Mouse (Mus musculus) adipocyte (in vitro differentiated cells): Measurements from ENCODE around the gene Prelid1.
A peak's percentile ranks its signal among the peaks of the same experiment; 100 is the strongest.

ENCODE experiments used
- DNase-seq: peaks from one replicate; pipeline ENCODE4 v3.0.0-alpha.2; 2016; ENCODE audit warnings: low spot score

Gene Prelid1

DNA sequence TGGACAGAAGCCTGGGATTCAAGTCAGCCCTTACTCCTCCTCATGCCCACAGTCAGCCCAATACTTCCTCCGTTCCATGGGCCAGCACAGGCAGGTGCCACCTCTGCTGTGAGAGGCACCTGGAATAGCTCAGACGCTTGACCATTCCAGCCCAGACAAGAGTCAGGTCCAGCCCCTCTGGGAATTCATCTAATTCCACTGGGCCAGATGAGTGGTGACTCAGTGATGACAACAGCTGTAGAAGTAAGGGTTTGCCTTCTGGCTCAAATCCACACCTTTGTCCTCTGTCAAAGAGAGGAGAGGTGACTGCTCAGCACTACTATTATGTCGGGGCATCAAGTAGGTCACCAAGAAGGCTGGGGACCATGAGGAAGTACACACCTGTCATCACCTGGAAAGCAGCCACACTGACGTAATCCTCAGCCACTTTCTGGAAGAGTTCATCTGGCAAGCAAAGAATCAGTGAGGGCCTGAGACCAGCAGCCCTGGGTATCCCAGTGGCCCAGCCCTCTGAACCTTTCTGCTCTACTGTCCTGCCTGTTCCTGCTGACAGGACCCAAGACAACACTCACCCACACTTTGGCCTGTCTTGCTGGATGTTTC lies at the start of gene Prelid1:
Gene Prelid1, plus strand, starts transcription at position 570 of the 603 bp plus-strand sequence.
- DNase-seq: no peak

DNA sequence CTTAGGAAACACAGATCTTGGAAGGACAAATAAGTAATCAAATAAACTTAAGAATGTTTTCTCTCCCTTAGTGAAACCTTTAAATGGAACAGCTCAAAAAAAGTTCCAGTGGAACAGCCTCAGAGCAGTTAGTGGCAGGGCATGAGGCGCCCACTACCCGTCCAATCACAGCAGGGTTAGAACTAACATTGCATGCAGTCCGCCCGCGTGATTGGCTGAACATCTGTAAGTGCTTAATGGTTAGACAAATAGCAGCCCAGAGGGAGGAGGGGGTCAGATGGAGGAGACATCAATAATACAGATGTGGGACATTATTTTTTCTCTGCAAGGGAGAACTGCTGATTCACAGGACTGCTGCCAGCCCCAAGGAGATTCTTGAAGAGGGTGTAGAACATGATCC lies 43.1 kb upstream of the Prelid1 start:
- no peak for DNase-seq

DNA sequence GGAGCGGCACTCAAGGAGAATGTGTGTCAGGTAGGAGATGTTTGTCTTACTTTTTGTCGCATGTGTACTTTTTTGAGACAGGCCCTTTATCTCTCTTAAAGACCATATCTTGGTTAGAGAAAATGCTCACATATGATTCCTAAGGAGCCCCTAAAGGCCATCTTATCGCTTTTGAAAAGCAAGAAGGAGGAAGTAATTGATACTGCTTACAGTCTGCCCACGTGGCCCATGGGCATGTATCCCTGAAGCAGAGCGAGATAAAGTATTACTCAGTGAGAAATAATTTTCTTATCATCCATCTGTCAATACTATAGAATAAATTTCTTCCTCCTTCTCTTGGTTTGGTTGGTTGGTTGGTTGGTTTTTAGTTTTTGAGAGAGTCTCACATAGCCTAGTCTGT lies 42.7 kb upstream of the Prelid1 start:
- DNase-seq: no peak

DNA sequence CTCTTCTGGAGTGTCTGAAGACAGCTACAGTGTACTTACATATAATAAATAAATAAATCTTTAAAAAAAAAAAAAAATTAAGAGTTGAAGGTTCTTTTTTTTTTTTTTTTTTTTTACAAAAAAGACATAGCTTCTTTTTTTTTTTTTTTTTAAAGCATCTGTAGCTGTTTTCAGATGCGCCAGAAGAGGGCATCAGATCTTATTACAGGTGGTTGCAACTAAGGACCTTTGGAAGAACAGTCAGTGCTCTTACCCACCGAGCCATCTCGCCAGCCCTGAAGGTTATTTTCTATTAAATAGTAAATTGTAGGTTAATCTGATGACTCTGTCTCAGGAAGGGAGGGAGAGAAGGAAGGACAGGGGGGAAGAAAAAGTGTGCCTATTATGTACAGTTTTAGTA lies 31.4 kb upstream of the Prelid1 start:
- peak; percentile 23 for DNase-seq

DNA sequence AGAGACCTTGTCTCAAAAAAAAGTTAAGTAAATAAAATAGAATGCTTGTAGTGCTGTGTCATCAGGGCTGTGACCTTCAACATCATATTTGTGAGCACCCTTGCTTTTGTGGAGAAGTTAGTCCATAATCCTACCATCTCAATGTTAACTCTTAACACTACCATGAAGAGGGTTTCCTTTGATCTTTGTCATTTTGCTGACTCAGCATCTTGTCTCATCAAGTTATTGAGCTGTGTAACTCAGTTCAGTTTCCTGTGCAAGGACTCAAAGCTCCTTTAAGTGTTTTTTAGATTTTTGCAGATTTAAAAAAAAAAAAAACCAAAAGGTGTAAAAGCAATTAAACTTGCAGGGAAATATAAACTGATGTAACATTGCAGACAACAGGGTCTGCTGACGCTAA lies 23.5 kb upstream of the Prelid1 start:
- no peak for DNase-seq

DNA sequence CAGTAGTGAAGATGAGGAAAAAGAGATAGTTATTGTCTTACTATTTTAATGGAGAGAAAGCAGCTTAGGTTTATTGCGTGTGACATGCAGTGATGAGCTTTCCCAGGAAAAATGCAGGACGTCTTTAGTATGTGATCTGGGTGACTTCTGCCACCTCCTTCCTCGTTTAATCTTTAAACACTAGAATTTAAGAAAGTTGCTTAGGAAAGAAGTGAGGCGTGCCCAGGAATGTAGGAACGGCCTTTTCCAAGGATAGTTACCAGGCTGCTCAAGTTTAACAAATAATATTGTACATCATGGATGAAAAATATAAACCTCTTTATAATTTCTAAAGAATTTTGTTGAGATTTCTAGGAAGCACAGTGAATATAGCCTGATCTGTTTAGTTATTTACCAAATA lies 19.4 kb upstream of the Prelid1 start:
- no peak for DNase-seq

DNA sequence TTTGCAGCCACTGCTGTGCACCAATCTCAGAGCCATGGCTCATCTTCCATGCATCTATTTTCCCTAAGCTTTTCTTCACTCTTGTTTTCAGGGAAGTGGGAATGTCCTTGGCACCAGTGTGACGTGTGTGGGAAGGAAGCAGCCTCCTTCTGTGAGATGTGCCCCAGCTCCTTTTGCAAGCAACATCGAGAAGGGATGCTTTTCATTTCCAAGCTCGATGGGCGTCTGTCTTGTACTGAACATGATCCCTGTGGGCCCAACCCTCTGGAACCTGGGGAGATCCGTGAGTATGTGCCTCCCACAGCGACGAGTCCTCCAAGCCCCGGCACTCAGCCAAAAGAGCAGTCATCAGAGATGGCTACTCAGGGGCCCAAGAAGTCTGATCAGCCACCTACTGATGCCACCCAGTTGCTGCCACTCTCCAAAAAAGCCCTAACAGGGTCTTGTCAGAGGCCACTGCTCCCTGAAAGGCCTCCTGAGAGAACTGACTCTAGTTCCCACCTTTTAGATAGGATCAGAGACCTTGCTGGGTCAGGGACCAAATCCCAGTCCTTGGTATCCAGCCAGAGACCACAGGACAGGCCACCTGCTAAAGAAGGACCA lies 8.2 kb upstream of the Prelid1 start:
- DNase-seq: no peak

DNA sequence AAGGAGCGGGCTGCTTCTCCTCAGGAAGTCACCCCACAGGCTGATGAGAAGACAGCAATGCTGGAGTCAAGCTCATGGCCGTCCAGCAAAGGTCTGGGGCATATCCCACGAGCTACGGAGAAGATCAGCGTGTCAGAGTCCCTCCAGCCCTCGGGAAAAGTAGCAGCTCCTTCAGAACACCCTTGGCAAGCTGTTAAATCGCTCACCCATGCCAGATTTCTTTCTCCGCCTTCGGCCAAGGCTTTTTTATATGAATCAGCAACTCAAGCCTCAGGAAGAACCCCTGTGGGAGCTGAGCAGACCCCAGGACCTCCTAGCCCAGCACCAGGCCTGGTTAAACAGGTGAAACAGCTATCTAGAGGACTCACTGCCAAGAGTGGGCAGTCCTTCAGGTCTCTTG lies 7.2 kb upstream of the Prelid1 start:
- DNase-seq: peak; percentile 36

DNA sequence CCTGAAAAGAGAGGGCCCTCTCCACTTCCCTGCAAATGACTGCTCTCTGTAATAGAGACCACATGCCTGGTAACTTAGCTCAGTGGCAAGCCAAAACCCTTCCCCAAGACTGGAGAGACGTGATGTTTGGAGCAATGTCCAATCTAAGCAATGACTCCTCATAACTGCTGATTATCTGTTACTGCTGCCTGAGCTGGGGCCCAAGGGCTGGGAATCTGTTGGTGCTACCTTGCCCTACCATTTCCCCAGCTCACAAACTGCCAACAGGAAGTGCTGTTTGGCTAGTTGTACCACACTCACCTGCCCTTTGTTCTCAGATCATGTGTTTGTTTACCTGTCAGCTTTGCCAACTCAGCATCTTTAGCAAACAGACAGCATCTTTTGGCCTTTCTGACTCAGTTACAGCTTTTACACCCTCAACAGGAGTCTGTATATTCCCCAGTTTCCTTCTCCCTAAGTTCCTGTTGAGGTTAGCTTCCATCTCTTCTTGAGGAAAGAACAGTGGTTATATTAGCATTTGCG lies 5.3 kb upstream of the Prelid1 start:
- no peak for DNase-seq

DNA sequence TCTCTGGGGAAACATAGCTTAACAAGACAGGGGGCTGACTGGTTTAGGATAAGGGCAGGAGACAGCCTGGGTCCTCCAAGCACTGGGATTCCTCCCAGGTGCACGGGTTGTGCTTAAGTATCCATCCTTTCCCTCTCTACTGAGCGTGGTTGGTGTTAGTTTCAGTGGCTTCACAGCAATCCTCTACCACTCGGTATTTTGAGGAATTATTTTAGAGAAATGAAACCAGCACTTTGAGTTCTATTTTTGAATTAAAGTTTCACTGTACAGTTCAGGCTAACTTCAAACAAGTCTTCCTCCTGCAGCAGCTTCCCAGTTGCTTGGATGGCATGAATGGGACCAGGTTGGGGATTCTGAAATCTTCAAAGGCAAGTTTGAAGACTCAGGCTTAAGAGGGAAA lies 1.9 kb upstream of the Prelid1 start:
- no peak for DNase-seq

DNA sequence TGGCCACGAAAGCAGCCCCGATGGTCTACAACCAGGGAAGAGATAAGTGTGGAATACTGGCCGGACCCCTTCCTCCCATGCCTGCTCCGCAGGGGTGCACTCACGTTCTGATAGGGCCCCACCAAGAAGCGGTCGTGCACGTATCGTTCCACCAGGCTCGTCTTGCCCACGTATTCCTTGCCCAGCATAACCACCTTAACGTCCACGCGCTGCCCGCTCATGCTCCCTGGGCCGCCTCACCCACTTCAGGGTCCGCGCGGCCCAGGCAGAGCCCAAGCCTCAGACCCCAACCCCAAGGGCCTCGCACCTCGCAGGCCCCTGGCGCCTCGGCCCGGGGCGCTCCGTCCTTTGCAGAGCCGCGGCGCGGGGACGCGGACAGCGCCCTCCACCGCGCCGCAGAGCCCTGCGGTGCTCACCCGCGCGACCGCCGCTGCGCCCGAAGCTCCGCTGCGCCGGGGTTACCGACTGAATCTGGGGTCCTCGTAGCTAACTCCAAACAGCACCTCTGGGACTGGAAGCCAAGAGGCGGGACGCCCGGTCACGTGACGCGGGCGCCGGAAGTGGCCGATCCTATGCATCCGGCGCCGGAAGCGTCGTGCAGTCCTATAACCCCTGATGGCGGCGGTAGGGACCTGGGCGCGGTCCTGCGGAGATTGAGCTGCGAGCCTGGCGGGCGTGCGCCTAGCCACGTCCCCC lies 1.3 kb downstream of the Prelid1 start, which contains the start of gene Rab24:
Gene Rab24, minus strand, starts transcription at position 513 of the 696 bp plus-strand sequence.
- peak; percentile 83 for DNase-seq

DNA sequence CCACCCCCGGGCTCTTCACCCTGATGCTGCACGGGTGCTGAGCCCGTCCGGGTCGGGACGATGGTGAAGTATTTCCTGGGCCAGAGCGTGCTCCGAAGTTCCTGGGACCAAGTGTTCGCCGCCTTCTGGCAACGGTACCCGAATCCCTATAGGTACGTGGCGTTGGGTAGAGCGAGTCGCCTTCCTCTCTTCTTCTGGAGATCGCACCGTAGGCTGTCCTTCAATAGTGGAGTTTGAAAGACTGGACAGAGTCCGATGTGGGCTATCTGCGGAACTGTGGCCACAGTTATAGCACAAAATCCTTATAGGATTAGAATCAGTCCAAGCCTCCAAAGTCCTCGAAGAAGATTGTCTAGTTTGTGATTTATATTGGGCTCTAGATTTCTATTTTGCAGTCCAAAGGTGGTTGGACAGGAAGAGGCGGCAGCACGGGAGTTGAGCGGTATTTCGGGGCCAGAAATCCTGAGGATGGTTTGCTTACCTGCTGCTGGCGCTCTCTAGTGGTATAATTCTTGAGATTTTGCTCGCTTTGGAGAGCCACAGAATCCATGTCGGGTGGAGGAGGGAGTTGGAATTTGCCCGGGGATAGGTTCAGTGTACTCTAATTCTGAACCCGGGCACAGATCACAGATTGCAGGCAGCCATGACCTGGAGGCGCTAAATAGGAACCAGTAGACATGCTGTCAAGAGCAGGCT lies 2.0 kb downstream of the Prelid1 start:
- peak; percentile 62 for DNase-seq

DNA sequence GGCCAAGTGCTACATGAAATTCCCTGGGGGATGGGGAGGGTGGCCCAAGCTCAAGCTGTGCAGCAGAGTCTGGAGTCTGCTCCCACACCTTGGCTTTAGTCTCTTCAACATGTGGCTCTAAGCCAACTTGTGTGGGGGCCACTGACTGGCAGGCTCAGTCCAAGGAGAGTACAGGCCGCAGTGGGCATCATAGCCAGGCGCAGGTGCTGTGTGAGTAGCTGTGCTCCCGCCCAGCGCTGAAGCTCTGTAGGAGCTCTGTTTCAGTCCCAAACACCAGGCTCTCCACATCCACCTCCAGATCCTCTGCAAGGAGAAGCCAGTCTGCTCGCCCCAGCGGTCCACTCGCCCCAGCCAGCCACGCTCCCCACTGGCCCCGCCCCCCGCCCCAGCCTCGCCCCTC lies 5.3 kb downstream of the Prelid1 start:
- DNase-seq: no peak

DNA sequence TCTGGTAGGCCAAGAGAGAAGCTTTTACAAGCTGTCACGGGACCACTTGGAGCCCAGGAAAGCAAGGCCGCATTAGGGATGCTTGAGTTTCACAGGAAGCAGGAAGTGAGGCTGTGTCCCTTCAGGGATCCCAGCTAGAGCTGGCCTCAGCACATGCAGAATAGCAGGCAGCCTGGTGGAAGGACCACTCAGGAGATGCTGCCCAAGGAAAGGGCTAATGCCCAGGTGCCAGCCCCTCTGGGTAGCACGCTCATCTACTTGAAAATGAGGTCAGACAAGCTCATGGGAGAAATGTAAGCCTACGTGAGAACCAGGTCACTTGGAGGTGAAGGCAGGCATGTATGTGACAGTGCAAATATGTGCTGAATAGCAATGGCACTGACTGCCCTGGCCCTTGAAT lies 6.9 kb downstream of the Prelid1 start:
- no peak for DNase-seq

DNA sequence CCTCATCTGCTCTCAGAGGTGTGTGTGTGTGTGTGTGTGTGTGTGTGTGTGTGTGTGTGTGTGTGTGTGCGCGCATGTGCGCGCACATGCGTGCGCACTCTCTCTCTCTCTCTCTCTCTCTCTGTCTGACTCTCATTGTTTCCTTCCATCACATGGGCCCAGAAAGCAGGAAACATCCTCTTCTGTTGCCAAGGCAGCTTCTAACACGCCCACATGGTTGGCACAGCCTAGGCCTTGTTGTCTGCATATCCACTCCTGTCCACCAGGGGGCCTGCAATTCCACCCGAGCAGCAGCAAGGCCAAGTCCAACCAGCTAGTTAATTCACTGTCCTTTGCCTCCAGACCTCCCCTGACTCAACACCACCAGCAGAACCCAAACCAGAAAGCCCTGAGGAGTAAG lies 7.3 kb downstream of the Prelid1 start:
- DNase-seq: peak; percentile 93

DNA sequence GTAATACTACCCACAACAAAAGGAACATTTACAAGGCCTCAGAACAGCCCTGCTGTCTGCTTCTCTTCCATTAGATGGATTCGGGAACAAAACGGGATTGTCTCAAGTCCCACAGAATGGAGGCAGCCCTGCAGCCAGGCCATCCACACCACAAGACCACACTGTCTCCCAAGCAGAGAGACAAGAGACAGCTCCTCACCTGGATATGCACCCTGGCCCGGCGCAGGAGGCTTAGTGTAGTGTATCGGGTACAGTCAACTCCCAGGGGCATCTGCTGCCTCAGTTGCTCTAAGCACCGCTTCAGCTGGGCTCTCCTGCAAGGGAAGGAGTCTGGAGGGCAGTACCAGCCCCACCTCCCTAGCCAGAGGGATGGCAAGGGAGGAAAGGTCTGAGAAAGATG lies 7.9 kb downstream of the Prelid1 start:
- no peak for DNase-seq

DNA sequence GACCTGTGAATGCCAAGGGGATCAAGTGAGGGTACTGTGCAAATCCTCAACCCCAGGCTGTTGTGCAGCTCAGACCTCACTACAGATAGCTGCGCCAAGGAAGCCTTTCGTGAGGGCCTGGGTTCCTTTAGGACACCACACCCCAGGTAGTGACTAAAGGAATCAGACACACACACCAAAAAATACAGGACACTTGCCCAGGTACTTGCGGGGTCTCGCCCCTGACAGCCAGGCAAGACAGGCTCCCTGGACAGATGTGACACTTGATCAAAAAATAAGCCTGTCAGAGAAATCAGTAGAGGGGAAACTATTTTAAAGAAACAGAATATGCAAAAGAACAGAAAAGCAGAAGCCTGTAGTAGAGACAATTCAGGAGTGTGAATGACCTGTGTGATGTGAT lies 8.3 kb downstream of the Prelid1 start:
- no peak for DNase-seq

DNA sequence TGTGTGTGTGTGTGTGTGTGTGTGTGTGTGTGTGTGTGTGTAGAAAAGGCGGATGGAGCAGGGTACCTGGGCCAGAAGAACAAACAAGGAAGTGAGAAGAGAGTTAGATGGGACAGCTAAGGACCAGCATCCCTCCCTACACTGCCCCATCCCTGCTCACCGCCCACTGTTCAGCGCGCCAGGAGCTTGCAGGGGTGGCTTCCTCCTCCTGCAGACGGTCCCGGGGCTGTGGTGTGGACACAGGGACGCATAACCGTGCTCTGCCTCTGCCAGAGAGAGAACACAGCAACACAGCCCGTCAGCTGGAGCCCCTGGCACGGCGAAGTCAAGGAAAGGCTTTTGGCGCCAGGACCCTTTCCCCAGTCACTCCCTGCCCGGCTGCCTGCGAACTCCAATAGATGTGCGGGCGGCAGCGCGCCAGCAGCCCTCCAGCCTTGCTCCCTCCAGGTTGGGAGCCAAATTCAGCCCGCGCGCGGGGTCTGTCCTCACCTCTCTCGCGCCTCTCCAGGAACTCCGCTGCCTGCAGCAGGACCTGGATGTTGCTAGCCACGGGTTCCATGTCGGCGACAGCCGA lies 8.9 kb downstream of the Prelid1 start:
- no peak for DNase-seq

DNA sequence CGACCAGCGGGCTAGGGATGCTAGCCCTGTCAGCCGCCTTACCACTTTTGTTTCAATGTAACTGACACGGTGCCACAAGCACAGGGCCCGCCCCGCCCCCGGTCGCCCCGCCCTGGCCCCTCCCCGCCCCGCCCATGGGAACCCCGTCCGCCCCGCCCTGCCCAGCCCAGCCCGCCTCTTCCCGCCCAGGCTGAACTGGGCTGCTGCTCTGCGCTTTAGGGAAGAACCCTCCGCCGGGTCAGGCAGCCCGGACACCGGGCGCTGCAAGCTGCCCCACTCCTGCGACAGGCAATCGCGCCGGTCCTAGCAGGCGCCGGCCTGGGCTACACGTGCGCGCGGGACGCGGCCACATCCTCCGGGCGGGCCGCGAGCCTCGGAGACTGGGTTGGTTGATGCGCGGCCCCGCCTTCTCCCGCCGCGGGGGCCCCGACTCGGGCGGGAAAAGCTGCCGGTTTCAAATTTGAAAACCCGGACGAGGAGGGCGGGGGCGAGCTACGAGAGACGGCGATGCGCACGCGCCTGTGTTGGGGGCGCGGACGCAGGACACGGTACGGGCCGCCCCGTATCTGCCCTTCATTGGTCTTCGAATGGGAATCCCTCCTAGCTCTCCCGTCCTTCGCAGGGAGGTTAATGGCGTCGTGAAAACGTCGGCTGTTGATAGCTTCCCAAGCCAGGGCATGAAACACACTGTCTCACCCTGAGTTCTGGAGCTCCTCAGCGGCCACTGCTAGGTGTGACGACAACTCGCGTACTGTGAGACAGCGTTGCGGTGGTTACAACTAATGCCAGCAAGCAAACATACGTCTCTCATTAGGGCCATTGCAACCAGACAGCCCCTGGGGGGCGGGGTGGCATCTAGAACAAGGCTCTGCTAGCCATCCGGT lies 9.6 kb downstream of the Prelid1 start, which contains the start of gene Mxd3:
Gene Mxd3, minus strand, starts transcription at position 141 of the 884 bp plus-strand sequence.
- peak; percentile 70 for DNase-seq

DNA sequence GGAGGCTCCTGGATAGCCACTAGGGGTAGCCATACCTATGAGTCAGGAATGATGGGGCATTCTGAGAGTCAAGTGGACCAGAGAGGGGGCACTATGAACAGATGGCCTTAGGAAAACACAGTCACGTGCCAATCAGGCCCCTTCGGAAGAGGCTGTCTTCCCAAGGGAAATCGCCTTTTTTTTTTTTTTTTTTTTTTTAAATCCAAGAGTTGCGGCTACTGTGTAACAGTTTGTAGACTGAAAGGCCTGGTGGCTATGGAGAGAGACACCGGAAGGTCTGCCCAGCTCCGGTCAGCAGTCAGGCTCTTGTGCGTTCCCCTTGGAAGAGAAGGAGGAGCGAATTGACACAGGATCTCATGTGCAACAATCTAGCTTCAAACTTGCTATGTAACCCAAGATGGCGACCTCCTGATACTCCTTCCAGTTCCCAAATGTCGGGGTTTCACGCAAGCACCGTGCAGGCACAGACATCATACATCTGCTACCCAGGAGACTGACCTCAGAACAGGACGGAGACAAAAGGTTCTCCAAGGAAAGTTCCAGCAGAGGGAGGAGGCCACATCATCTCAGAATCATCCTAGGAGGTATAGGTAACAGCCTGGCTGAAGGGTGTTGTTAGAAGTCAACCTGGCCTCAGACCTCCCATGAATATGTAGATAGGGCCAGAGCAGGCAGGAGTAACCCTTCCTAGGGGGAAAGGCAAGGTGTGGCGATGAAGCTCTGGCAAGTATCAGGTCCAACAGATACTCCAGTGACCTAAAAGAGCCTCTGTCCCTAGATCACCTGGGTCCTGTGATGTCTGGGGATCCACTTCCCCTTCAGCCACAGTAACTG lies 10.5 kb downstream of the Prelid1 start:
- DNase-seq: no peak
